Mouse (Mus musculus): ENCODE measurements around the gene Irx5.

The Irx5 gene

DNA sequence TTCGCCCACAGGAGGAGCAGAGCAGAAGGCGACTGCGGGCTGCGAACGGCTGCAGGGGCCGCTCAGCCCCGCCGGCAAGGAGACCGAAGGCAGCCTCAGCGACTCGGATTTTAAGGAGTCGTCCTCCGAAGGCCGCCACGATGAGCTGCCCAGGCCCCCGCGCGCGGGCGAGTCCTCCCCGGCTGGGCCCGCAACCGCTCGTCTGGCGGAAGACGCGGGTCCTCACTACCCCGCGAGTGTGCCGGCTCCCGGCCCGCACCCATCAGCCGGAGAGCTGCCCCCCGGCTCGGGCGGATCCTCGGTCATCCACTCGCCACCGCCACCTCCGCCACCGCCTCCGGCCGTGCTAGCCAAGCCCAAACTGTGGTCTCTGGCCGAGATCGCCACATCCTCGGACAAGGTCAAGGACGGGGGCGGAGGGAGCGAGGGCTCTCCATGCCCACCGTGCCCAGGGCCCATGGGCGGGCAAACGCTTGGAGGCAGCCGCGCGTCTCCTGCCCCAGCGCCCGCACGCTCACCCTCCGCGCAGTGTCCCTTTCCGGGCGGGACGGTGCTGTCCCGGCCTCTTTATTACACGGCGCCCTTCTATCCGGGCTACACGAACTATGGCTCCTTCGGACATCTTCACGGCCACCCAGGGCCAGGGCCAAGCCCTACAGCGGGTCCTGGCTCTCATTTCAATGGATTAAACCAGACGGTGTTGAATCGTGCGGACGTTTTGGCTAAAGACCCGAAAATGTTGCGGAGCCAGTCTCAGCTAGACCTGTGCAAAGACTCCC is 2.8 kb downstream of the Irx5 start:
- peak; percentile 4 for DNase-seq (ENCODE audit: low read depth)

GRCm38 (mm10) chr8:92361546-92362351 is 4.3 kb downstream of the Irx5 start:
- DNase-seq (ENCODE audit: low read depth), result peak; percentile 17

DNA sequence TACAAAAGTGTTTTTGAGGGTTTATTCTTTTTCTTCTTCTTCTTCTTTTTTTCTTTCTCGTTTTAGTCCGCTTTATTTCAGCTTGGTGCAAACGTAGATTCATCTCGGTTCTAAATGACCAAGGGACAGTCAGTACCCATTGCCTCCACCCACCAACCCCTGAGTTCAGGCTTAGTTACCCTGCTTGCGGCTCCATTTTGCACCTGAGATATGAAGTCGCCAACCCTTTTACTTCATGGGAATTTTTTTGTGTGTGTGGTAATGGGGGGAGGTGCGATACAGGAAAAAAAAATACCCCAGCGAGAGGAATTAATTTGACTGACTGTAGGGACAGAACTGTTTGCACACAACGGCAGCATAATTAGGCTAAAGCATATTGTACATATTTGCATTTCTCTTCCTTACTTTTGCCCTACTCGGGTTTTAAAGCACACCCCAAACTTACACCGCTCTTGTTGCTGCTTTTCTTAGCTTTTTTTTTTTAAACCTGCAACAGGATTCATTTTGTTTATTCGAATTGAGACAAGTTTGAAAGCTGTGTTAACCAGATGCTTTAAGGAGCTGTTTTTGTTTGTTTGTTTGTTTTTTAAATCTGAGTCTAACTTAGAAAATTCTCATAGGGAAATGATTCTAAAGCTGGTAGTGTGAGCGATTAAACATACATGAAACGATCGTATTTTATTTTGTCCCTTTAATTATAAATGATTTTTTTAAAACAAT is 5.1 kb downstream of the Irx5 start:
- DNase-seq (ENCODE audit: low read depth), result peak; percentile 18

- DNase-seq (ENCODE audit: low read depth), result peak; percentile 14
Observed at GRCm38 (mm10) chr8:92363217-92364147, 6.1 kb downstream of the Irx5 start.

DNA sequence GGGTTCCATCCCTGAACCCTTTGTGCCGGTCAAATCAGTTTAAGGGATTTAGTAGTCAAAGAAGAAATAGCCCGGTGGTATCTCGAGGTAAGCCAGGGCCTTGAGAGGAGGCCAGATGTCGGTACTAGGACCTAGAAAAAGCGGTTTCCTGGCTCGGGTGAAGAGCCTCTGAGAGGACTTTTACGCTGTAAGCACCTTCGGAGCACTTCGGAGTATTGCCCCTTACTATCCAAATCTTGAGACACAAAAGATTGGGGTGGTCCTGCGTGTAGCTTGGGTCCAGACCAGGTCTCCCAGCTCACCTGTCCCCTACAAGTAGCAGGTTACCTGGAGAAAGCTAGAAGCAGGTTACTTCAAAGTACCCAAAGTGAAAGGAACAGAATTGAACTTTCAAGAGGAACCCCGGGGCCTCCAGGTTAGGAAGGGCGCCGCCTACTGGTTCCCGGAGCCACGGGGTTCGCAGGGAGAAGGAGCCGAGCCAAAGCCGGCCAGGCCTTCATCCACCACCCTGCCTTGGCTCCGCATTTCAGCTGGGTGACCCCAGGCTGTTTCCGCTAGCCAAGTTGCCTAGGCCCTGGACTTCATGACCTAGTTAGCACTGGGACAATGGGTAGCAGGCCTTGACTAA is 6.8 kb downstream of the Irx5 start:
- DNase-seq (ENCODE audit: low read depth), result peak; percentile 67

DNA sequence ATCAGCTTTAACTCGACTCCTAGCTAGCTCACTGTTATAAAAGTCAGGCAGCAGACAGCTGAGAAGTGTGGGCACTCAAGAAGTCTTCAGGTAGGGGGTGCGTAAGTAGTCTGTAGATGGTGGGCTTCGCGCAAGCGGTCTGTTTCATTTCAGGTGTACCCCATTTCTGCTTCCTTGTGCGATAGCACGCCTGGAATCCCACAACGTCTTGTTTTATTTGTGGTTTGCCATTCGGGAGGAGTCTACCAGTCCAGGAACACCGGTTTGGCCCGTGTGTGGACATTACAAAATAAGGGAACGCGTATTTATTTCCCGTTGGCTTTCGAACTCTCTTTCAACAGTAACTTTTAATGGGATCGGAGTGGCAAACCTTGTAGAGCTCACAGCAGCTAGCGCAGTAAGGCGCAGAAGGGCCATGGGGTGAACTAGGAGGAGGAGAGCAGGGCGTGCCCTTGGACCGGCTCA is 7.4 kb downstream of the Irx5 start:
- no peak for DNase-seq (ENCODE audit: low read depth)

DNA sequence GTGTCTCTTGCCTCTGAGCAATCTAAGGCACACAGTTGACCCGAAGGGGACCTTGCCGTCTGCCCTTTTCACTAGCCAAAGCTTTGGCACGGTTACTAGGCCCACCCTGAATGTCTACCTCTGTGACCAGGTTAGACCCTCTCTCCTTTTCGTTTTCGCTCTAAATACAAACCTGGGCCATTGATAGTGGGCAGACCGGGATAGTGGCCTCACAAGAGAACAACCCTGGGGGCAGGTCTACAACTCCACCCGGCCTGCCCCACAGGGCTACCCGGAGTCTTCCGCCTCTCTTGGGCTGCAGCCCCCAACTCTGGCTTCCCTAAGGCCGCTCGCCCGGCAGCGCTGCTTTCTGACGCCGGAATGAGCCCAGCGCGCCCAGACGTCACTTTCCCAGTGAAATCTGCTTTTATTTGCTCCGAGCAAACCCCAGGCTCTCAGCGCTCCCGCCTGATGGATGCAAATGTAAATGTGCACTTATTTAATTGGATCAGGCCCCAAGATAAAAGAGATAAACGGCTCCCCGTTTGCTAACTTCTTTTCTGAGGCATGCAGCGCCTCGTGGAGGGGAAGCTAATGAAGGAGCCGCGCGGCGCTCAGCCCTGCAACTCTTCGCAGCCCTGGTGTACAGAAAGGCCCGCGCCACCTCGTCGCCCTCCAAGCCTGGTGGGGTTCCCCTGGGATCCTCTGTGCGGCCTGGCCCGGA is 8.0 kb downstream of the Irx5 start:
- DNase-seq (ENCODE audit: low read depth), result peak; percentile 13

DNA sequence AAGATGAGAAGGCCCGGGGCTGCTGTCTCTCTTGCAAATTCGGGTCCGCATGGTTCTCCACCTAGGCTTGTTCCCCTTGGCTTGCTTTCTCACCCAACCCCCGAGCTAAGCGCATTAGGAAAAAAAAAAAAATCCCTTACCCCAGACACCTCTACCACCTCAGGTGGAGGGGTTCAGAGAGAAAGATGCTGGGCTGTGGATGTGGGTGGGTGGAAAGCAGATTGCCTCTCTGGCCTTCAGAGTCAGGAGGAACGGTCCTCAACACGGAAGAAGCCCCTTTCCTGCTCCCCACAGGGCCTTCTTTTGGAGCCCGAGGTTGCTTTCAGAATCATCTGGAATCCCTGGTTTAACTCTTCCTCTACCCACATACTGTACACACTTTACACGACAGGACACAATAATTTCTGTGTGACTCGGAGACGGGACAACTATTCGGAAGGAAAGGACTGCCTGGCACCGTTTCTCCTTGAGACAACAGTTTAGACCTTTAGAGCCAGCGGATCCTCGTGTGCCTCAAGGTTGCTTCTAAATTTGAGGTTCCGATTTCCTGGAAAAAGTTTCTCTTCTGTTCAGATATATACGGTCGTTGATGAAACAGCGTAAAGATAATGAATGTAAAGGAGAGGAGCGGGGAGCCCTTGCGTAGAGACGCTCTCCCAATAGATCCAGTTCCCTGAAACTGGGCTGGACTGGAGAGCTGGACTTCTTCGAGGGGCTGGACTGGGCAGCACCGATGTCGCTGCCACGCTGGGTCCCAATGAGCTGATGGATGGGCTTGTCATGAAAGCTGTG is 8.7 kb downstream of the Irx5 start:
- peak; percentile 5 for DNase-seq (ENCODE audit: low read depth)

DNA sequence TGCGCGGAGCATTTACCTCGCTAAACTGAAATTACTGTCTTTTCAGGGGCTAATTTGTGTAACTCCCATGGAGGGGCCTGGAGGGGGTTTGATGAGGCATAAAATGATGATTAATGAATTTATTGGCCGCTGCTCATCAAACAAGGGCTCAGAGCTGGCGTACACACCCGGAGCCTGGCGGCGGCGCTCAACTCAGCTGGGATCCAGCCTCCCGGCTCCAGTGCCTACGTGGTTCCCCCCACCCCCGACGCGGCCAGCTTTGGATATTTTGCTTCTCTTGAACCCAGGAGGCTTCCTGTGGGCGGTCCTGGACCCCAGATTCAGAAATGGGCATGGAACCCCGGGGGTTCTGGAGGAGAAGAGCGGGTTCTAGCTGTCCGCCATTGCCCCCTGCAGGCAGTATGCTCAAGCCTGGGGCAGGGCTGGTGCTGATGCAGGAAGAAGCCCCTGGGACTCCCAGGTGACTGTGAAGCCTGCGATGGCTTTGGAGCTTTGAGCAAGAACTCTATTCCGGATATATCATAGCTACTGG is 9.4 kb downstream of the Irx5 start:
- peak; percentile 36 for DNase-seq (ENCODE audit: low read depth)

GRCm38 (mm10) chr8:92379524-92379923 is 22.1 kb downstream of the Irx5 start:
- DNase-seq (ENCODE audit: low read depth), result no peak

DNA sequence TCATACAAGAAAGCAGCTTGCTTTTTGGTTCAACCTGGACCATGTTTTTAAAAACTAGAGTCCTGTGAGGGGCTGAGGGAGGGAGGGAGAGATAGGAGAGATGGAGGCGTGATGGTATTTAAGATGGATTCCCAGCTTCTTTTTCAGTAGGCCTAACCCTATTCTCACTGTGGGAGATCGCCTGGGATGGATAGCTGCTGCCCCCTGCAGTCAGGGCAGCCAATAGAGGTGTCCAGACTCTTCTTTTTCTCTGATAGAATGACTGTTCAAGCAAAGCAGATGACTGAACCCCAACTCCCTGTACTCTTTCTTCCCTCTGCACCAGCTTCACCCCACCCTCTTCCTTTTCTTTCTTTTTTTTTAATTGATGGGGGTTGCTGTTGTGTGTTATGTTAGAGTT is 23.1 kb downstream of the Irx5 start:
- peak; percentile 12 for DNase-seq (ENCODE audit: low read depth)

DNA sequence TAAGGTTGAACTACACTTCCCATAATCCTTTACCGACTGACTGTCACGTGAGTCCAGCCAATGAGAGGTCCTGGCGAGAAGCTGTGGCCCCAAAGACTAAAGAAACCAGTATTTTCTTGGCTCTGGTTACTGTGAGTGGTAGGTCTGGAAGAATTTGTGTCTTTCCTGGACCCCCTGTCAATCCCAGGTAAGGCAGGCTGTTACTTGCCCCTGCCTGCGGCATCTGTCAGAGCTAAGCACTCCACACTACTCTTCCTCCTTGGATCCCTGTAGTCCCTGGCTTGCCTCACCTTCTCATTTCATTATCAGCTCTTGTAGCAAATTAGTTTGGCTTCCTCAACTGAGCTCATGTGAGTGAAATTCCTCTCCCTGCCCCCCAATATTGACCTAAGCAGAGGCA is 30.5 kb downstream of the Irx5 start:
- no peak for DNase-seq (ENCODE audit: low read depth)

DNA sequence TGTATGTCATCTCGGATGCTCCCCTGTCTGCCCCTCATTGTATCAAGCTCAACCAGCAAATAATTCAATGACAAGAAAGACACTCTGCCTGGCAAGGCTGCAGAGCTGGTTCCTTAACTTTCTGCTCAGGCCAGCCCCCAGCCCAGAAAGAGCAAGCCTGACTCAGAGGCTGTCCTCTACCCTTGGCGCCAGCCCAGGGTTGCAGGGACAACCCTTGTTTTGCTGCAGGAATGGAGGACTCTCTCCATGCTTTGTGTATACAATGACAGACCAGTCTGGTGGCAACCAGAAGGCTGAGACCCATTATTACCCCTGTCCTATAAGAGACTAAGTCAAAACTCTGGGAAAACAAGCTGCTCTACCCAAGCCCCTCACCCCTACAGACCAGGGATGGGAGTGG is 46.8 kb downstream of the Irx5 start:
- DNase-seq (ENCODE audit: low read depth), result no peak

DNA sequence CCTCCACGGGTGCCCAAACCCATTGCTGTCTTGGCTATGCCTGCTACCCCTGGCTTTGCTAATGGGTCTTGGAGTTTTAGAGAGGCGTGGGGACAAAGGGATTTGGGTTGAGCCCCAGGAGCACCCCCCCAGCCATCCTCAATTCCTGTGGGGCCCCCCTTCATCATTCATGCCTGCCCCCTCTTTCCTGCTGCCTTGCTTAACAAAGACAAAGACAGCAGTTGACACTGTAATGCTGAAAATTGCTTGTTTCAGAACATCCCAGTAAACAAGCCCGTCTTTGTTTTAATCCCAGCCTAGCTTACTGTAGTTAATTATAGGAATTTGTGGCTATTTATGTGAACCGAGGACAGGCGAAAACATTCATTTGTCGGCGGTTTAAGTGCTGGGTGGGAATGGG is 50.7 kb downstream of the Irx5 start:
- no peak for DNase-seq (ENCODE audit: low read depth)

GRCm38 (mm10) chr8:92413583-92413982 is 56.2 kb downstream of the Irx5 start:
- DNase-seq (ENCODE audit: low read depth), result no peak

DNA sequence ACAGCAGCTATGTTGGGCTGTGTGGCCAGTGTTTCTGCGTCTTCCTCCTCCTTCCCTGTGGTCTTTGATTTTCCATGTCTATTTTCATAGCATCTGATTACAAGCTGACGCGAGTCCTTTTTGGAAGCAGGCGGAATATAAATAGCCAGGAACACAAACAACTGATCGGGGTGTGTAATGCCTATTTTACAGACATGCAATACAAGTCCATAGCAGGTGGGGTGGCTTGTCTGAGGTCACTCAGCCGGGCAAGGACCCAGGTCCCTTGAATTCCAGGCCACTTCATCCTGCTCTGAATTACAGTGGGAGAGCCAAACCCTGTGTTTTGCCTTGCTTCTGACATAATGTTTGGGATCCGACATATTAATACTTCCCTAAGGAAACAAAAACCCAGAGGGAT is 63.2 kb downstream of the Irx5 start:
- DNase-seq (ENCODE audit: low read depth), result no peak

All from induced T-regulatory cell, adult 2 months (primary cell).